Mouse (Mus musculus) spleen, adult 2 months (tissue): ENCODE data around the gene Pax5.

Source experiments
- CTCF ChIP-seq: fragments of 200-500 bp; IDR thresholded peaks from 2 replicates; pipeline ENCODE4 v1.5.1; 2011; ENCODE audit warnings: mild to moderate bottlenecking, inconsistent platforms; ENCODE audit not compliant: insufficient read depth, insufficient read length, insufficient replicate concordance; ENCODE audit errors: extremely low read depth
- POLR2A ChIP-seq: fragments of 200-500 bp; IDR thresholded peaks from 2 replicates; pipeline ENCODE4 v1.6.1; 2011; ENCODE audit warnings: low read depth, low read length, inconsistent platforms

DNA sequence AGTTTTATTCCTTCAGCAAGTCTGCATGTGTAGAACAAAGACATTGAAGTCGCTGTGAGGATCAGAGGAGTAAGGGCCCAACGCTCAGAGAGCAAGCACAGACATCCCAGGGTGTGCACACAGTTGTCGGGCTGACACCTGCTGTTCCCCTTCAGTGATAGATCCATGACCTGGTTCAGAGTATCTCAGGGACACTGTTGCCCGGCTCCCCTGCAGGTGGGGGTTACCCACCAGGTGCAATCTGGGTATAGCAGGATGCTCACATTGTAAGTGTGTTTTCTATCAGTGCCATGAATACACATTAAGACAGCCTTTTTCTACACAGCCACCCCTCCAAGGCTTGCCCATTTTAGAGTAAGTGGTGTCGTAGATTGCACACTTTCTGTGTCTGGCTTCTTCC is 212.1 kb downstream of the Pax5 start:
- no peak for TF ChIP-seq POLR2A
- TF ChIP-seq CTCF = no peak
